Mouse (Mus musculus): ENCODE measurements at regions not wholly inside any gene's neighbourhood (a gene's known extent, or its start where the extent isn't known, plus 50 kb on each side); places are given as distances from the start of the nearest gene placed in this dataset.

DNA sequence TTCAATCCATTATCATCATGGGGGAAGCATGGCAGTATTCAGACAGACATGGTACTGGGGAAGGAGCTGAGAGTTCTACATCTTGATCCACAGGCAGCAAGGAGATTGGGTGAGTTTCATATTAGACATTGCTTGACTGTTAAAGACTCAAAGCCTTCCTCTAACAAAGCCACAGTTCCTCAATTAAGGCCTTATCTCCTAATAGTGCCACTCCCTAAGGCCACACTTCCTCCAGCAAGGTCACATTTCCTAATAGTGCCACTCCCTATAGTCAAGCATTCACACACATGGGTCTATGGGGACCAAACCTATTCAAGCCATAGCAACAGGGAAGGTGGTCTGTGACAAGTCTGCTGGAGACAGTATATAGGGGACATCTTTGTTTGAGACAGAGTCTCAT is 115.9 kb upstream of the Zfp64 start:
- Histone ChIP-seq H3K4me1 (ENCODE audit: control insufficient read depth, insufficient read depth, low read length) (no peaks in the 10 kb centered on the region), H3K36me3 (ENCODE audit: control insufficient read depth, insufficient read depth, low read length) (no peaks in the 10 kb centered on the region), H3K9ac (ENCODE audit: low read depth, low read length) (no peak overlapping the region), H3K4me2 (ENCODE audit: low read depth, low read length) (no peak overlapping the region), H3K27ac (ENCODE audit: low read length) (no peak overlapping the region), H3K4me3 (ENCODE audit: low read length) (no peak overlapping the region), H3K27me3 (replicated peaks; ENCODE audit: control insufficient read depth, insufficient read depth, low read length) (no peaks in the 10 kb centered on the region), H3K9me3 (ENCODE audit: control insufficient read depth, low read length) (peaks cover 6% of the 10 kb centered on the region; the same call in 1 of the 2 replicates)
- no peak for ATAC-seq

GRCm38 (mm10) chr2:169065166-169065698 is 109.8 kb upstream of the Zfp64 start:
- no peak overlapping the region for H3K9ac ChIP-seq (ENCODE audit: low read depth, low read length)
- H3K4me2 ChIP-seq (ENCODE audit: low read depth, low read length) = no peak overlapping the region
- H3K4me1 ChIP-seq (ENCODE audit: control insufficient read depth, insufficient read depth, low read length) = no peaks in the 10 kb centered on the region
- no peak overlapping the region for H3K4me3 ChIP-seq (ENCODE audit: low read length)
- no peaks in the 10 kb centered on the region for H3K36me3 ChIP-seq (ENCODE audit: control insufficient read depth, insufficient read depth, low read length)
- no peak for ATAC-seq
- H3K27ac ChIP-seq (ENCODE audit: low read length) = no peak overlapping the region
- WGBS = 85% methylated on average over 16 of the region's 16 CpGs
- no peaks in the 10 kb centered on the region for H3K9me3 ChIP-seq (ENCODE audit: control insufficient read depth, low read length)
- no peaks in the 10 kb centered on the region for H3K27me3 ChIP-seq (replicated peaks; ENCODE audit: control insufficient read depth, insufficient read depth, low read length)

DNA sequence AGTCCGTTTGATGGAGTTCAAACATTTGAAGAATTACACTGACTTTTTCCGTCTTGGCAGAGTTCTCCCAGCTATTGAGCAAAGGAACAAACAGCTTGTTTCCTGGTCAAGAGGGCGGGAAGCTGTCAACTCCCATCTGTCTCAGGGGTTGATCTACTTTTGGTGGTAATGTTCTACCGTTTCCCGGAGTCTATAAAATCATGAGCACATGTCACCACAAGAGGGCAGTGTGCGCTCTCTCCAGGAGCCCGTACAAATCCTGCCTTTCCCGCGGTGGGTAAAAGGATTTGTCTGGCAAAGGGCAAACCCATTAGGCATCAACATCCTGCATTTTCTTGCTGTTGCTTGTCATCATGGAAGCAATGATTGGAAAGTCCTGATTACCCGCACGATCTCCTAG is 106.1 kb upstream of the Zfp64 start:
- Histone ChIP-seq H3K27me3 (replicated peaks; ENCODE audit: control insufficient read depth, insufficient read depth, low read length) (no peaks in the 10 kb centered on the region), H3K9ac (ENCODE audit: low read depth, low read length) (peak overlapping the region; percentile 30; the same call in 1 of the 2 replicates), H3K4me3 (ENCODE audit: low read length) (no peak overlapping the region), H3K4me2 (ENCODE audit: low read depth, low read length) (peak overlapping the region; percentile 33; the same call in 1 of the 2 replicates), H3K36me3 (ENCODE audit: control insufficient read depth, insufficient read depth, low read length) (no peaks in the 10 kb centered on the region), H3K27ac (ENCODE audit: low read length) (no peak overlapping the region), H3K4me1 (ENCODE audit: control insufficient read depth, insufficient read depth, low read length) (no peaks in the 10 kb centered on the region), H3K9me3 (ENCODE audit: control insufficient read depth, low read length) (peaks cover 4% of the 10 kb centered on the region; the same call in 1 of the 2 replicates)
- 3% methylated on average over 11 of the region's 11 CpGs for WGBS
- peak; percentile 63 for ATAC-seq

- H3K27me3 ChIP-seq (replicated peaks; ENCODE audit: control insufficient read depth, insufficient read depth, low read length) = no peaks in the 10 kb centered on the region
- H3K4me2 ChIP-seq (ENCODE audit: low read depth, low read length) = no peak overlapping the region
- no peak overlapping the region for H3K4me3 ChIP-seq (ENCODE audit: low read length)
- no peaks in the 10 kb centered on the region for H3K36me3 ChIP-seq (ENCODE audit: control insufficient read depth, insufficient read depth, low read length)
- ATAC-seq = no peak
- H3K27ac ChIP-seq (ENCODE audit: low read length) = no peak overlapping the region
- 54% methylated on average over 13 of the region's 13 CpGs for WGBS
- peaks cover 4% of the 10 kb centered on the region; the same call in 1 of the 2 replicates for H3K9me3 ChIP-seq (ENCODE audit: control insufficient read depth, low read length)
- no peak overlapping the region for H3K9ac ChIP-seq (ENCODE audit: low read depth, low read length)
- no peaks in the 10 kb centered on the region for H3K4me1 ChIP-seq (ENCODE audit: control insufficient read depth, insufficient read depth, low read length)
Measured at GRCm38 (mm10) chr2:169060495-169060894, 105.1 kb upstream of the Zfp64 start.

- no peak overlapping the region for H3K4me2 ChIP-seq (ENCODE audit: low read depth, low read length)
- H3K27ac ChIP-seq (ENCODE audit: low read length) = no peak overlapping the region
- ATAC-seq = no peak
- H3K4me1 ChIP-seq (ENCODE audit: control insufficient read depth, insufficient read depth, low read length) = no peaks in the 10 kb centered on the region
- H3K4me3 ChIP-seq (ENCODE audit: low read length) = no peak overlapping the region
- H3K9ac ChIP-seq (ENCODE audit: low read depth, low read length) = no peak overlapping the region
- 77% methylated on average over 5 of the region's 5 CpGs for WGBS
- H3K9me3 ChIP-seq (ENCODE audit: control insufficient read depth, low read length) = peaks cover 4% of the 10 kb centered on the region; the same call in 1 of the 2 replicates
- H3K27me3 ChIP-seq (replicated peaks; ENCODE audit: control insufficient read depth, insufficient read depth, low read length) = no peaks in the 10 kb centered on the region
- no peaks in the 10 kb centered on the region for H3K36me3 ChIP-seq (ENCODE audit: control insufficient read depth, insufficient read depth, low read length)
Measured at GRCm38 (mm10) chr2:169057831-169058230, 102.4 kb upstream of the Zfp64 start.

GRCm38 (mm10) chr2:169049947-169050346 is 94.6 kb upstream of the Zfp64 start:
- no peak for ATAC-seq
- H3K4me2 ChIP-seq (ENCODE audit: low read depth, low read length) = no peak overlapping the region
- H3K9ac ChIP-seq (ENCODE audit: low read depth, low read length) = no peak overlapping the region
- H3K36me3 ChIP-seq (ENCODE audit: control insufficient read depth, insufficient read depth, low read length) = no peaks in the 10 kb centered on the region
- no peaks in the 10 kb centered on the region for H3K4me1 ChIP-seq (ENCODE audit: control insufficient read depth, insufficient read depth, low read length)
- no peaks in the 10 kb centered on the region for H3K27me3 ChIP-seq (replicated peaks; ENCODE audit: control insufficient read depth, insufficient read depth, low read length)
- 85% methylated on average over 14 of the region's 14 CpGs for WGBS
- no peaks in the 10 kb centered on the region for H3K9me3 ChIP-seq (ENCODE audit: control insufficient read depth, low read length)
- H3K4me3 ChIP-seq (ENCODE audit: low read length) = no peak overlapping the region
- no peak overlapping the region for H3K27ac ChIP-seq (ENCODE audit: low read length)

DNA sequence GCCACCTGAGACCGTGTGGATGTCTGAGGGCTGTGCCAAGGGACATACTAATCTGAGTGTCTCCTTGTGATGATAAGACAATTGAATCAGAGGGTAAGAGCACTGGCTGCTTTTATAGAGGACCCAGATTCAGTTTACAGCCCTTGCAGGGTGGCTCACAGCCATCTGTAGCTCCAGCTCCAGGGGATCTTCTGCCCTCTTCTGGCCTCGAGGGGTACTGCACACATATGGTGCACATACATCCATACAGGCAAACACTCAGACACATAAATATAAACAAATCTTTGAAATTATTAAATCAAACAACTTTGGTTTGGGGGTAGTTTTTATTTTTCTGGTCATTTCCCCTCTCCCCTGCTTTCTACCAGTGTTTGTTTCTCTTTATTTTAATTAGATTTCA is 86.4 kb upstream of the Zfp64 start:
- Histone ChIP-seq H3K9me3 (ENCODE audit: control insufficient read depth, low read length) (0 out of 2 replicates have a peak, but pooled peaks cover 3% of the 10 kb centered on the region), H3K27ac (ENCODE audit: low read length) (no peak overlapping the region), H3K9ac (ENCODE audit: low read depth, low read length) (no peak overlapping the region), H3K4me2 (ENCODE audit: low read depth, low read length) (no peak overlapping the region), H3K4me1 (ENCODE audit: control insufficient read depth, insufficient read depth, low read length) (no peaks in the 10 kb centered on the region), H3K27me3 (replicated peaks; ENCODE audit: control insufficient read depth, insufficient read depth, low read length) (no peaks in the 10 kb centered on the region), H3K36me3 (ENCODE audit: control insufficient read depth, insufficient read depth, low read length) (no peaks in the 10 kb centered on the region), H3K4me3 (ENCODE audit: low read length) (no peak overlapping the region)
- ATAC-seq = no peak
- 79% methylated on average over 2 of the region's 2 CpGs for WGBS

GRCm38 (mm10) chr2:169037975-169038374 is 82.6 kb upstream of the Zfp64 start:
- no peaks in the 10 kb centered on the region for H3K36me3 ChIP-seq (ENCODE audit: control insufficient read depth, insufficient read depth, low read length)
- 78% methylated on average over 11 of the region's 11 CpGs for WGBS
- H3K27me3 ChIP-seq (replicated peaks; ENCODE audit: control insufficient read depth, insufficient read depth, low read length) = no peaks in the 10 kb centered on the region
- H3K9ac ChIP-seq (ENCODE audit: low read depth, low read length) = no peak overlapping the region
- no peak overlapping the region for H3K4me2 ChIP-seq (ENCODE audit: low read depth, low read length)
- no peak overlapping the region for H3K4me3 ChIP-seq (ENCODE audit: low read length)
- ATAC-seq = no peak
- no peaks in the 10 kb centered on the region for H3K4me1 ChIP-seq (ENCODE audit: control insufficient read depth, insufficient read depth, low read length)
- H3K27ac ChIP-seq (ENCODE audit: low read length) = no peak overlapping the region
- H3K9me3 ChIP-seq (ENCODE audit: control insufficient read depth, low read length) = 0 out of 2 replicates have a peak, but pooled peaks cover 3% of the 10 kb centered on the region

- 77% methylated on average over 9 of the region's 9 CpGs for WGBS
- no peaks in the 10 kb centered on the region for H3K27me3 ChIP-seq (replicated peaks; ENCODE audit: control insufficient read depth, insufficient read depth, low read length)
- no peak overlapping the region for H3K27ac ChIP-seq (ENCODE audit: low read length)
- no peak overlapping the region for H3K4me2 ChIP-seq (ENCODE audit: low read depth, low read length)
- no peaks in the 10 kb centered on the region for H3K36me3 ChIP-seq (ENCODE audit: control insufficient read depth, insufficient read depth, low read length)
- no peak for ATAC-seq
- no peak overlapping the region for H3K9ac ChIP-seq (ENCODE audit: low read depth, low read length)
- H3K4me3 ChIP-seq (ENCODE audit: low read length) = no peak overlapping the region
- no peaks in the 10 kb centered on the region for H3K4me1 ChIP-seq (ENCODE audit: control insufficient read depth, insufficient read depth, low read length)
- H3K9me3 ChIP-seq (ENCODE audit: control insufficient read depth, low read length) = 0 out of 2 replicates have a peak, but pooled peaks cover 3% of the 10 kb centered on the region
Measured at GRCm38 (mm10) chr2:169037519-169037918, 82.1 kb upstream of the Zfp64 start.

- ATAC-seq = no peak
- Histone ChIP-seq H3K9ac (ENCODE audit: low read depth, low read length) (no peak overlapping the region), H3K4me1 (ENCODE audit: control insufficient read depth, insufficient read depth, low read length) (no peaks in the 10 kb centered on the region), H3K27ac (ENCODE audit: low read length) (no peak overlapping the region), H3K36me3 (ENCODE audit: control insufficient read depth, insufficient read depth, low read length) (no peaks in the 10 kb centered on the region), H3K4me2 (ENCODE audit: low read depth, low read length) (no peak overlapping the region), H3K9me3 (ENCODE audit: control insufficient read depth, low read length) (no peaks in the 10 kb centered on the region), H3K4me3 (ENCODE audit: low read length) (no peak overlapping the region), H3K27me3 (replicated peaks; ENCODE audit: control insufficient read depth, insufficient read depth, low read length) (no peaks in the 10 kb centered on the region)
- WGBS = 28% methylated on average over 3 of the region's 3 CpGs
Measured at GRCm38 (mm10) chr2:169035315-169035714, 79.9 kb upstream of the Zfp64 start.
